Mouse (Mus musculus) kidney, adult 9 months (tissue): Measurements from ENCODE around the gene Myl12a.
A peak's percentile ranks its signal among the peaks of the same experiment; 100 is the strongest.
"Not testable (repeated sequence)": the region's sequence is repeated elsewhere in the genome, so short reads cannot be mapped to it uniquely, and the experiment has no call there.

ENCODE experiments used
- DNase-seq: peaks from one replicate; pipeline ENCODE4 v3.0.0; 2022

The Myl12a gene

DNA sequence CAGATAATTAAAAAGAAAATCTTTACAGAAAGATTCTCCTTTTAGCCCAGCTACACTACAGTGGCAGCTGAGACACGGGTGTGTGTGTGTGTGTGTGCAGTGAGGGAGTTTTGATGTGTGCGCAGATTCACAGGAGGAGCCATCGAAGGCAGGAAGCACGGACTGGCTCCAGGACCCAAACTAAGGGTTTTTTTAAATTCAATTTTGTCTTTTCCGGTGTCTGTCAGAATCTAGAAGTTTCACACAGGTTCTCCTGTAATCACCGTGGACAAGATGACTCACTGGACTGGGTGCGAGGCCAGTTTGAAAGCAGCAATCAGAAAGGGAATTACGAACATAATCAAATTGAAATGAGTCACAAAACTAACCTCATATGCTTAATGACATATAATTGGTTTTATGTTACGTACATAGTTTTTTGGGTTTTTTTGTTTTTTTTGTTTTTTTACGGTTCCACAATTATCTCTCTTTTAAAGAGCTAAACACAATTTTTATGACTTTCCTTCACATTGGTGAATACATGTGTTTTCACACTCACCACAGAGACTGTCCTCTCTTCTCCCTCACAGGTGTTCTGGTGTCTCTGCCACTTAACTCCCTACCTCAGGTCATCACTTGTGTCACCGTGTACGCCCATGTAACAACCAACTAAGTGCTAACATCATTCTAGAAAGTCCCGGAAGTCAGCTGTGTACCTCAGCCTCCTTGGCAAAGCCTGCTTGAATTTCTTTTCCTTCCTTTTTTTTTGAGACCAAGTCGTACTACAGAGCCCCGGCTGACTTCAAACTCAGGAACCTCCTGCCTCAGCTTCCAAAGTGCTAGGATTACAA, 15.6 kb downstream of the Myl12a start:
- DNase-seq: no peak

DNA sequence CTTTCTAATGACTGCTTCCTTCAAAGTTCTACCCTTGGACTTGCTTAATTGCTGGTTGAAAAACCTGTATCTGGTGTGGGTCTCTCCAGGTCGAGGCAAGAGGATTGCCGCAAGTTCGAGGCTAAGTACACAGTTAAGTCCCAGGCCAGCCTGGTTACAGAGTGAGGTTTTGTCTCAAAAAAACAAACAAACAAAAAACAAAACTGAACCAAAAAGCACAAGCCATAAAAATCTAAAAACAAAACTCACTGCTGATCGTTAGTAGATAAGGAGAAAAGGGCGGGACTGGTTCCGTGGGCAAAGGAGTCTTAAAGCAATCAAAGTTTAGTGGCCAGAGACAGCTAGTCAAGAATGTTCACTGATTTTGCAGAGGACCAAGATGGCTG, 16.3 kb downstream of the Myl12a start:
- DNase-seq: no peak

DNA sequence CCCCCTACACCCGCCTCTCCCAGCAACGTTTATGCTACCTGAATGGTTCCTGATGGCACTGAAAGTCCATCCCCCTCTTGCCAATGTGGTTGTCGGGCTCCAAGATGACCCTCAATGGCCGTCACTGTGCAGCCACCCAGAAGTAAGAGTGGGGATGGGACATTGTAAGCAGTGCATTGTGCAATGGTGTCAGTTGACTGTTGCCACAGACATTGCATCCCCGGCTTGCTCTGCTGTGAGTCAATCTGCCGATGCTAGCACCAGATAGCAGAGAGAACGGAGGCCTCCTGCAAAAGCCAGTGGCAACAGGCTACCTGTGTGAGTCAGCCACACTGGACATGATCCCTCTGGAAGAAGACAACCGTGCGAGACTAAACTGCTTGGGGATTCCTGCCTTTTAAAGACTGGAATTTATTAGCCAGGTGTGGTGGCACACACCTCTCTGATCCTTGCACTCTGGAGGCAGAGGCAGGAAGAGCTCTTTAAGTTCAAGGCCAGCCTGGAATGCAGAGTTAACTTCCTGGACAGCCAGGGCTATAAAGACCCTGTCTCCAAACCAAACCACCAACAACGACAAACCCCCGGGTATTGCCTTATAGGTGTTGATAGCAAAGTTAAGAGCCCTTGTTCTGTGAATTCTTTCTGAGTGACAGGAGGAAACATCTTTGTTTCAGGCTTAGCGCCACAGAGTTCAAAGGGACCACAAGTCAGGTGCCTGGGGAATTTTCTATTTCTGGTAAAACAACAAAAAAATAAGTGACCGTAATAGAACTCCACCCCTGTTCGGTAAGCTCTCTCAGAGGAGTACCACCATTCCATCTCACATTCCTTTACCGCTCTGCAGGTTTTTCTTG, 16.9 kb downstream of the Myl12a start:
- DNase-seq: no peak

- DNase-seq: no peak
These were observed 23.1 kb downstream of the Myl12a start for GRCm38 (mm10) chr17:70979345-70980223.

DNA sequence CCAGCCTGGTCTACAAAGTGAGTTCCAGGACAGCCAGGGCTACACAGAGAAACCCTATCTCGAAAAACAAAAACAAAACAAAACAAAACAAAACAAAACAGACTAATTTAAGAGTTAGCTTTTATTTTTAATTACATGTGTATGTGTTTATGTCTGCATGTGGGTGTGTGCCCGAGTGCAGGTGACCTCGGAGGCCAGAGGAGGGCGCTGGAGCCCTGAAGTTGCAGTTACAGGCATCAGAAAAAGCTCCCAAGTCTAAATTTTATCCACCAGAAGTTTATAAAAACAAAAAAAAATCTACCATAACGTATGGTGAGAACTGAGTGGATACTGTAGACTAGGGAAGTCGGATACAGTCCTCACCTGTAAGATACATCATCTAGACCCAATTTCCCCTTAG, 24.9 kb downstream of the Myl12a start:
- no peak for DNase-seq

GRCm38 (mm10) chr17:70974065-70974464, 28.6 kb downstream of the Myl12a start:
- DNase-seq: not testable (repeated sequence)

DNA sequence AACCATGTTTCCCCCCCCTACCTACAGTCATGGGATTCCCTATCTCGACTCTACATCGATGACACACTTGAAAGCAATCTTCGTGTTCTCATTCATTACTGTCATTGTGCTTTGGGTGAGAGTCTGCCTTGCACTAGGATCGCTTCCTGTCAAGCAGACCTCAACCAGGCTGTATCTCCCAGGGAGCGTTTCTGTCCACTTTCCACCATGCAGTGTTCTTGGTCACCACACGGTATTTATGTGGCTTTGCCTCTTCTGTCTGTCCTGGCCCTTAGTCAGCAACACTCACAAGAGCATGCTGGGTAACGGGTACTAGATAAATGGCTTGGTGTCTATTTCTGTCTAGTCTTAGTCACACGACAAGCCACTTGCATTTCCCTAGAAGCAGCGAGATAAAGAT, 29.3 kb downstream of the Myl12a start:
- DNase-seq: no peak

DNA sequence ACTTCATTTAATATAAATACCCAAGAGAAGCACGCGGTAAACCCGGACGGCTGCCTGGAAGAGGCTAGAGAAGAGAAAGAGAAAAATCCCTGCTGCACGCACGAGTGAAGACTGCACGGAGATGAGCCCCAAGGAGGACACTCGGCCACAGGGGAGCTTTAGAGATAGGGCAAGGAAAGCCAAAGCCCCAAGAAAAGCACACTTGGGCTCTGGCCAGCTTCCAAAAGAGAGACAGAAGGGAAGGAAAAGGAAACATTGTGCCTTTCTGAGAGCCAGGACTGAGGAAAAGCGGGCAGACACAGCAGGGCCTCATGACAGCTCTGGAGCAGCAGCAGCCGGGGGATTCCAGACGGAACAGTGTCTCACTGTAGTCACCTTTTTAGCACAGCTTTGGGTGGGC, 31.5 kb downstream of the Myl12a start:
- no peak for DNase-seq

DNA sequence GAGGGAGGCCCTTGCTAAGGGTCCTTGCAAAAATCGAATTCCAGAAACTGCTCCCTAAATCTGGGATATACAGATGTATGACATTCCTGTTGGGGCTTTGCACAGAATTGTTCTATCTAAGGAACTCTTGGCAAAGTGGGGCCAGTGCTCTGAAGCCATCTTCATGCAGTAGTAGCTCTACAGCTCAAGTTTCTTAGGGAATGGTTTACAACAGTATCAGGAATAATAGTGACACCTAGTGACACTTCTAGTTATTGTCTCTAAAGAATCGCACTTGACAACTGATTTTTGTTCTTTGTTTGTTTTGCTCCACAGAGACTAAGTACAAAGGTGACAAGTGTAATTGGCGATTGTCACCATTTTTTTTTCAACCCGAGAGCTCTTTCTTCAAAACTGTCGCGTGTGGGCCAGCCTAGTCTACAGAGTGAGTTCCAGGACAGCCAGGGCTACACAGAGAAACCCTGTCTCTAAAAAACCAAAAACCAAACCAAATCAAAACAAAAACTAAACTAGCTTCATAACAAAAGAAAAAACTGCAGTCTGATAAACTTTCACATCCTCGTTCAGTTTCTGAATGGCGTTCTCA, 34.0 kb downstream of the Myl12a start:
- peak; percentile 74 for DNase-seq

GRCm38 (mm10) chr17:70967646-70968045, 35.0 kb downstream of the Myl12a start:
- DNase-seq: no peak

- DNase-seq: no peak
These were observed 35.5 kb downstream of the Myl12a start for GRCm38 (mm10) chr17:70967191-70967590.

GRCm38 (mm10) chr17:70966126-70966525, 36.6 kb downstream of the Myl12a start:
- DNase-seq: no peak

GRCm38 (mm10) chr17:70965281-70965680, 37.4 kb downstream of the Myl12a start:
- DNase-seq: no peak

DNA sequence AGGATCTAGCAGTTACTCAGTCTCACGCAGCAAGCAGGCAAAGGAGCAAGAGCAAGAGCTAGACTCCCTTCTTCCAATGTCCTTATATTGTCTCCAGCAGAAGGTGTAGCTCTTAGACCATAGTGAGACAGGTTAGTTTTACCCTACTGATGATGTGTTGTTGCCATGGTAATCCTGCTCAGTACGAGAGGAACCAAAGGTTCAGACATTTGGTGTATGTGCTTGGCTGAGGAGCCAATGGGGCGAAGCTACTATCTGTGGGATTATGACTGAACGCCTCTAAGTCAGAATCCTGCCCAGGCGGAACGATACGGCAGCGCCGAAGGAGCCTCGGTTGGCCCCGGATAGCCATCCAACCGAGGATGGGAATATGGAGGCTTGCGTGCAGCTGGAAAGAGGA, 39.1 kb downstream of the Myl12a start:
- peak; percentile 98 for DNase-seq

GRCm38 (mm10) chr17:70951266-70951665, 51.4 kb downstream of the Myl12a start:
- DNase-seq: peak; percentile 72

DNA sequence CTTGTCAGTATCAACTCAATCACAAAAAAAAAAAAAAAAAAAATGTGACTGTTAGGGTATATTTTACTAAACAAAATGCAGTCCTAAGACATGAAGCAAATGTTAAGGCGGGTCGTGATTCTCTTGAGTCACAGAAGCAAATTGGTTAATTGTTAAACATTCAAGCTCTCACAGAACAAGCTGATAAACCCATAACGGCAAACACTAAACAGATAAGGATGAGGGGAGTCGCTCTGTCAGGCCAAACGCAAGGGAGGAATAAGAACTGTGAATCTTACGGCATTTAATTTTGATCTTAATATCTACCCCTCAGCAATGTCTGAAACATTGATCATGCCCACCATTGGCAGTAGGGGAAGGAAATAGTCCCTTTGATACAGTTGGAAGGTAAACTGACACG, 53.5 kb downstream of the Myl12a start:
- DNase-seq: no peak

DNA sequence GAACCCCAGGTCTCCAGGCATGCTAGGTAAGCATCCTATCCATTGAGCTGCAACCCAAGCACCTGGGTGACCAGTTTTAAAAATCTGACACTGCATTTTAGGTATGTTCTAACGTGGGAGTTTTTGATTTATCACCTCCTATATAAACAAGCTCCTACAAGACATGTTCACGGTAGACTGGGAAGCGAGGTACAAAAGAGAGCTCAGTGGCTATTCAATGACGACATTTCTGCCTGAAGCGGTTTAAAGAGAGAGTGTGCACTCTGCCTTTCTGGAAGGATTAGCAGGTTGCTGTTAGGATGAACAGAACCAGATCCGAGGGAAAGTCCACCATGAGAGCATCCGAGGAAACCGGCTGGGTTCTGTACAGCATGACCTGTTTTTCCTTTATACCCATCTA, 54.0 kb downstream of the Myl12a start:
- DNase-seq: no peak

- peak; percentile 71 for DNase-seq
These were observed 58.9 kb downstream of the Myl12a start for GRCm38 (mm10) chr17:70943779-70944178.
